Mouse (Mus musculus) telencephalon, adult 2 months (tissue): ENCODE data around the gene Rad54l2.
A peak's percentile ranks its signal among the peaks of the same experiment; 100 is the strongest.

Experiments used
- DNase-seq: peaks from one replicate; pipeline ENCODE4 v3.0.0-alpha.2; 2011; ENCODE audit warnings: low read depth, low spot score

Rad54l2 gene

DNA sequence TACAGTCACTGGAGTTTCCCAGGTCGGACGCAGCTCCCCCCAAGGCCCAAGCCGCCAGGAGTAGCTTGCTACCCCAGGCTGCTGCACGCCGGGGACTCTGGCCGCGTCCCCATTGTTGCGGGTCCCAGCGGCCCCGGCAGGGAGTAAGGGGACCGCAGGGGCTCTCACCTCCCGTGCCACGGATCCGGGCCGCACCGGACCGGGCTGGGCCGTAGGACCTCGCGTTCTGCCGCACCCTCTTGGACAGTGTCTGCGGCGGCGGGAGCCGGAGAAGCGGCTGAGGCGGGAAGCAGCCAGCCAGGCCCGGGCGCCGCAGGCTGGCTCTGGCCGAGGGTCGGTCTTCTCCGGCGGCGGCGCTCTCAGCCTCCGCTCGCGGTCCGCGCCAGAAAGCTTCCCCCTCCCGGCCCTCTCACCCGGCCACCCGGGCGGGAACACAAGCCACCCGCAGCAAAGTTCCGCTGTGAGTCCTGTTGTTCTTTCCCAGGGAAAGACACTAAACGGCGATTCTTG, at the start of gene Rad54l2:
Gene Rad54l2 (minus strand): TSS at position 383 of the 510 bp plus-strand sequence.
- DNase-seq = peak; percentile 60

- peak; percentile 48 for DNase-seq
Measured at GRCm38 (mm10) chr9:106822381-106823104, 33.5 kb upstream of the Rad54l2 start.

GRCm38 (mm10) chr9:106821618-106822380, 32.8 kb upstream of the Rad54l2 start, which contains the start of gene Dcaf1:
Dcaf1 (plus strand) TSS chr9:106821874.
- DNase-seq = peak; percentile 99

DNA sequence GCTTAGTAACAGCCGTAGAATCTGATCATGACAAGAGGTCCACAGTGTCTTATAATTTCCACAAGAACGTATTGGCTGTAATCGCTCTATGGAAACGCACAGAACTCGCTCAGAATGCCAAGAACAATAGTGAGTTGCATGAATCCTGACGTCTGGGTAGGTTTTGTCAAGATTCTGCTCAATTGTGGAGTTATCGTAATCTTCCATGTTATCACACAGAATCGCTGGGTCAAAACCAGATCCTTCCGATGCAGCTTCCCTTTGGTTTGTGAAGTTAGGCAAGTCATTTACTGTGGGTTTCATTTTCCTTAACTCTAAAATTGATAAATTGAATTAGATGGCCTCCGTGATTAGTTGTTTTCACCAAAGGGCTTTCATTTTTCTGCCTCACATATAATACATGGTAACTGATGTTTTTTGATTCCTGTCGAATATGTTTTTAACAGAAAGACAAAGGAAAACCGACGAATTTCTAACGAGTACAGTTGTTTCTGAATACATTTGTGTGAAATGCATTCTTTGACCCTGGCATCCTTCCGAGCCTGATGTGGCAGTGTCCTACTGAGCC, 32.1 kb upstream of the Rad54l2 start:
- no peak for DNase-seq

DNA sequence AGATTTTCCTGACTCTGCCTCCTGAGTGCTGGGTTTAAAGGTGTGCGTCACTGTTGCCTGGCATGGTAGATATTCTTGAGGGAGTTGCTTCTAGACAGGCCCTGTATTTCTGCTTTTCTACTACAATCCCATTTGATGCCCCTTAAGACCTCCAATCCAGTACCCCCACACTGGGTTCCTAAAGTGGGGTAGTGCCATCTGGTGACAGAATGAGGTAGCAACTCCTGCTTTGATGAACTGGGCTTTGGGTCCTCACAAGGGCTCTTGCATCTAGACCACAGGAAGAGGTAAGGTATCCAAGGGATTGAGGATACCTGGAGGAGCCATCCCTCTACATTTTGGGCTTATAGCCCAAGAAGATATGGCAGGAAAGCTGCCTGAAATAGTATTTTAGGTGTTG, 30.2 kb upstream of the Rad54l2 start:
- no peak for DNase-seq

DNA sequence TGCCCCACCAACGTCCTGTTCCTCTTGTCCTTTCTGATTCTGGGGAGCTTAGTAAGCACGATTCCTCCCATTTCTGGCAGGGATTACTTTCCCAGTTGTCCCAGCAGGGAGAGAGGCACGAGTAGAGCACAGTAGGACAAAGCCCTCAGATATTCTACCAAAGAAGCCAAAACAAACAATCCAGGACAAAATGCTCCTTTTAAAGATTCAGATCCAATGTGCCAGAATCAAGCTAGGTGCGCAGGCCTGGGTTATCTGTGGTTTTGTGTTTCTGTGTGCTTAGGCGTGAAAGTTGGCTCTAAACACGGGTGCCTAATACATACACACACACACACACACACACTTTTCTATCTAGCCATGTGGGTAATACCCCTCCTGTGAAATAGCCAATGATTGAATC, 29.2 kb upstream of the Rad54l2 start:
- no peak for DNase-seq

DNA sequence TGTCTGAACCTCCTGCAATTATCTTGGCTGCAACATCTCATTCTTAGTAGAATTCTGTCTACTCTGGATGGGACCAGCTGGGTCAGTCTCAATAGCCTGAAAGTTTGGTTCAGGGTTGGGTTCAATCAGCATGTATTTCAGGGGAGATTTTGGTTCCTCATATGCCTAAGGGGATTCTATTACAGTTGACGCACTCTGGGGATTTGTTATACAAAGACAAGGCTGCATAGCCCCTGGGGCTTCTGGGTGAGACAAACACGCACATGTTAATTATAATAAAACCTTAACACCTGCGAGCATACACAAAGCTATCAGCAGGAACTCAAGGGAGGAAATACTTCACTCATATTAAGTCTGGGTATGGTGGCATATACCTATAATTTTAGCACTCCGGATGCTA, 17.5 kb upstream of the Rad54l2 start:
- DNase-seq = no peak

DNA sequence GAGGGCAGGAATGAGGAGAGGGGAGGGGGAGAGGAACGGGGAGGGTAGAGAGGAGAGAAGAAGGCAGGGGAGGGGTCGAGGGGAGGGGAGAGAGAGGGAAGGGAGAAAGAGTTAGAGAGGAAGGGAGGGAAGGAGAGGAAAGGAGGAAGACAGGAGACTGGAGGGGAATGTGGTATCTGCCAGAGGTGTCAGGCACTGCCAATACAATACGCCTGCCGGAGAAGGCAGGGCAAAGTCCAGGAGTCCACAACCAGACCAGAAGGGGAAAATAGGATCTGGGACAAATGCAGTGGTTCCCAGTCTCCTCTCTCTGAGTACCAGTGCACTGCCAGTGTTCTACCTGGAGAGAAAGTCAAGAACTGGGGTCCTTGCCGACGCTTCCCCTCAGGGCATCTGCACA, 1.8 kb upstream of the Rad54l2 start:
- no peak for DNase-seq

GRCm38 (mm10) chr9:106789363-106789762, 369 bp upstream of the Rad54l2 start:
- no peak for DNase-seq

DNA sequence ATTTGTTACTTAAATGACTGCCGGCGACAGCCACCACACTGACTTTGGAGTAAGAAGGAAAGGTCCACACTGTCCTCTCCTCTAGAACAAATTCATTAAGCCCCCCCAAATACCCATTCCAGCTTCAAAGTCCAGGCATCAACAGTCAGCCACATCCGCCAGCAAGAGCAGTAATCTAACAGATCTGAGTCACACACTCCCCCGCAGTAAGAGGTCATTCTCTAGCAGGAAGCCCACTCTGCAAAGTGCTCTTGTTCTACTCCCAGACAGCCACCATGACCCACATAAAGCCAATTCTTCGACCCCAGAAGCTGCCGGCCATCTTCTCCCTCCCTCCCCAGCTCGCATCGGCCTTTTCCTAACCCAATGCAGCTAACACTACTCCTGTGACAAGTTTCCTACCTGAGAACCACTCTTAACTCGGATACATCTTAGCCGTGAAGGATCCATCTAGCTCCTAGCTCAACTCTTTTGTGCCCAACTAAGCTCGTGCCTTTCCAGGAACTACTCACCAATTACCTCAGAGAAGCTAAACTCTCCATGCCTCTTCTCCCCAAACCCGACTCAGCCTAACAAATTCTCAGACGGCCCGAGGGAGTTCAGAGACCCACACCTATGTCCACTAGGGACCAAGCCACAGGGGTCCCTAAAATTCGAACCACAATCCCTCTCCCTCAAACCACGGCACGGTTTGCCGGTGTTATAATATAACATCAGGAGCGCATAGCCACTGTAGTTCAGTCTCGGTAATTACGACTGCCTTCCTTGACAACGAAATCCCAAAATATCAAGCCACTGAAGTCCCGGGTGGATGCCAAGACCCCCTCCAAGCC, 799 bp downstream of the Rad54l2 start:
- DNase-seq = no peak

- no peak for DNase-seq
Measured at GRCm38 (mm10) chr9:106785206-106785605, 3.8 kb downstream of the Rad54l2 start.

DNA sequence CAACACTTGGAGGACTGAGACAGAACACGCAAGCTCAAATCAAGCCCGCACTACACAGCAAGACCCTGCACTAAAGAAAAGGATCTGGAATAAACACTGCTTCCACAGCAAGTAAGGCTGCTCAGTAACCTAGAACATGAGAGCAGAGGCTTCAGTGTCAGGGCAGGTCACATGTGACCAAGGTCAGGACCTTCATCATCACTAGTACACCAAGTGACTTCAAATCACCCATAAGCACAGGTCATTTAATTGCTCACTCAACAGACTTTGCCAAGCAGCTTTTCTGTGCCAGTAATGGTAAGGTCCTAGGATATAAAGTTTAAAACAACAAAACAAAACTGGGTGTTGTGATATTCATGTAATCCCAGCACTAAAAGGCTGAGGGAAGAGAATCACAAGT, 5.4 kb downstream of the Rad54l2 start:
- no peak for DNase-seq

- DNase-seq = no peak
Measured at GRCm38 (mm10) chr9:106780086-106780485, 8.9 kb downstream of the Rad54l2 start.

- DNase-seq = no peak
Measured at GRCm38 (mm10) chr9:106778319-106778718, 10.7 kb downstream of the Rad54l2 start.

GRCm38 (mm10) chr9:106777423-106777822, 11.6 kb downstream of the Rad54l2 start:
- no peak for DNase-seq

GRCm38 (mm10) chr9:106776116-106776515, 12.9 kb downstream of the Rad54l2 start:
- no peak for DNase-seq

DNA sequence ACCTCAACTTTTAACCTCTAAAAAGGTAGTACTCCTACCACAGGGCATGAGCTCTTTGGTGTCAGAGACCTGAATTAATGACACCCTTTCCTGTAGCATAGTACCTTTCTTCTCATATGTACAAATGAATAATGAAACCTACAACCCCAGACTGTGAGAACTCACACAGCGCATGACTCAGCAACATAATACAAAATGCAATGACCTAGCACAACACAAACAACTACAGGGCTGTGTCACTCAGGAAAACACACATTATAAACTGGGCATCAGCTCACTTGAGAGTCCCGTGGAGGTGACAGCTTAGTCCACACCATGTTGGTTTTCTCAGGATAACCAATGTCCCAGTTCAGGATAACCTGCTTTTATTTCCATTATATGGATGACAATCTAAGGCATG, 17.2 kb downstream of the Rad54l2 start:
- DNase-seq = no peak

DNA sequence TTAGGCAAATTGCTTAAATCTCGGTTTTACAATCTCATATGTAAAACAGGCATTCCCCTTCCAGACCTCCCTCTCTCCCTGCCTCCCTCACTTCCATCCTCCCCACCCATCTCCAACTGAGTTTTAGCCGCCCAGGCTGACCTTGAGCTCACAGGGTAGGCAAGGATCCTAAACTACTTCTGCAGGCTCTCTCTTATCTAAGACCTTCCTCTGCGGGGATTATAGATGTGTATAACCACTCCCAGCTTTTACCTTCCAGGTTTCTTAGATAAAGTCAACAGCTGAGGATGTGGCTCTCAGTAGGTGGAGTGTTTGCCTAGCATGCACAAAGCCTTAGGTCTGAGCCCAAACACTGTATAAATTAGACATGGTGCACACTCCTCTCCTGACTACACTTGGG, 18.8 kb downstream of the Rad54l2 start:
- no peak for DNase-seq

- no peak for DNase-seq
Measured at GRCm38 (mm10) chr9:106769781-106770180, 19.2 kb downstream of the Rad54l2 start.

GRCm38 (mm10) chr9:106756421-106756820, 32.6 kb downstream of the Rad54l2 start:
- DNase-seq = no peak

DNA sequence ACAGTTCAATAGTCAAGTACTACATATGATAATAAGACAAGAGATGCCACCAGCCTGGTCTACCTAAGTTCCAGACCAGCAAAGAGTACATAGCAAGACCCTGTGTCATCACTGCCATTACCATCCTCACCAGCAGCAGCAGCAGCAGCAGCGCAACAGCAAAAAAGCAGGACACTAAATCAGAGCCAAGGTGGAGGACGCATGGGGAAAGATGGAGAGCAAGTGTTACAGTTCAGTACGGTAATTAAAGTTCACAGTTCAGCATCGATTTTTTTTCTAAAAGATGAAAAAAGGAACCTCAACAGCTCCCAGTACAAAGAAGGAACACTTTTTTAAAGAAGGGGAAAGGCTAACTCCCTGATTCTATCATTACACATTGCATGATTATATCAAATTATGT, 33.2 kb downstream of the Rad54l2 start:
- DNase-seq = no peak

GRCm38 (mm10) chr9:106754311-106754710, 34.7 kb downstream of the Rad54l2 start:
- peak; percentile 64 for DNase-seq
